Mouse (Mus musculus) limb, embryonic 11.5 days (tissue): ENCODE results near the gene Abcb5. TPM values are rescaled to one million over a fixed set of nuclear protein-coding genes. Genes with fewer than 3 reads are reported as not detected.

Experiments used
- ATAC-seq: fragments of 200-750 bp; cut with Nextera tagmentation; 2 replicates; pipeline ENCODE4 v1.8.0; 2017; ENCODE audit warnings: low read depth; ENCODE audit not compliant: insufficient number of reproducible peaks, low FRiP score, low TSS enrichment
- DNase-seq: peaks from one replicate; pipeline ENCODE4 v3.0.0-alpha.2; 2015; ENCODE audit warnings: low spot score
- H3K27ac ChIP-seq: fragments of 300-500 bp; sonication (generic); replicated peaks from 2 replicates; pipeline ENCODE4 v1.5.1; 2014; ENCODE audit warnings: low read depth, mild to moderate bottlenecking, low read length
- H3K27me3 ChIP-seq: fragments of 300-500 bp; sonication (generic); 2 replicates; pipeline ENCODE4 v1.6.1; 2014; ENCODE audit warnings: mild to moderate bottlenecking, low read length, mixed read lengths; ENCODE audit not compliant: control insufficient read depth, insufficient read depth
- H3K36me3 ChIP-seq: fragments of 300-500 bp; sonication (generic); 2 replicates; pipeline ENCODE4 v1.6.1; 2014; ENCODE audit warnings: mild to moderate bottlenecking, low read length, moderate library complexity, mixed read lengths; ENCODE audit not compliant: control insufficient read depth, insufficient read depth
- H3K4me1 ChIP-seq: fragments of 300-500 bp; sonication (generic); 2 replicates; pipeline ENCODE4 v1.6.1; 2014; ENCODE audit warnings: low read length, mixed read lengths; ENCODE audit not compliant: control insufficient read depth, insufficient read depth
- H3K4me2 ChIP-seq: fragments of 300-500 bp; sonication (generic); 2 replicates; pipeline ENCODE4 v1.6.1; 2014; ENCODE audit warnings: low read depth, mild to moderate bottlenecking, moderate library complexity; ENCODE audit not compliant: severe bottlenecking
- H3K4me3 ChIP-seq: fragments of 300-500 bp; sonication (generic); 2 replicates; pipeline ENCODE4 v1.5.1; 2014; ENCODE audit warnings: low read depth, low read length
- H3K9ac ChIP-seq: fragments of 300-500 bp; sonication (generic); 2 replicates; pipeline ENCODE4 v1.6.1; 2014; ENCODE audit warnings: mild to moderate bottlenecking, low read length
- H3K9me3 ChIP-seq: fragments of 300-500 bp; sonication (generic); 2 replicates; pipeline ENCODE4 v1.6.1; 2016; ENCODE audit warnings: low read length; ENCODE audit not compliant: control insufficient read depth
- WGBS: fragments of 180-500 bp; shearing (Covaris S2); extraction: QIAGEN DNeasy Blood & Tissue Kit; methylation state at CpG from one replicate; pipeline ENCODE4 v1.1.7; 2014; 5-methylcytosine and 5-hydroxymethylcytosine counted together
- polyA plus RNA-seq: library from polyadenylated mRNA; unstranded; fragments of >200 nt; fragmentation: Nextera tagmentation; extraction: Ambion mirVana; gene quantifications from 2 replicates; pipeline ENCODE4 v1.2.1, GENCODE M21; 2014

Abcb5 gene
- polyA plus RNA-seq, 1 experiment from 2014 or later = not detected

DNA sequence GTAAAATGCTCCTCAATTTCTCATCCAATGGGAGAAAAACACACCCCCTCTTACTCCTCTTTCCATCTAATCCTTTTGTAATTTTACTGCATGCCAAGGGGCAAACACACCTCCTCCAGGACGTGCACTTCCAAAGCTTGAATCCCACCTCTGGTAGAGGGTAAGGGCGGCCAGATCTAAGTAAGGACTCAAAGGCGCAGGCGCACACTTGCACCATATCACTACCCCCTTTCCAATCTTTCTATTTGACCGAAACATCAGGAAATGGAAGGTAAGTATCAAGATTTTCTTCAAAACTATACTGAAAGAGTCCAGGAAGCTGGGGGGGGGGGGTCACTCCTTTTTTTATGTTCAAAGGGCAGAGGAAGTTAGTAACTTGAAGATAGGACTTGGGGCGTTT is 120.0 kb downstream of the Abcb5 start, which contains the start of gene Sp8:
Gene Sp8 (plus strand): TSS at position 109 of the 400 bp plus-strand sequence.
- no peak within 1 kb of the TSS for H3K27ac ChIP-seq
- H3K27me3 ChIP-seq = peaks cover 74% of the 10 kb centered on the region
- DNase-seq = no peak
- peak within 1 kb of the TSS; percentile 87 for H3K4me2 ChIP-seq
- no peak for ATAC-seq
- peak within 1 kb of the TSS; percentile 45 for H3K4me3 ChIP-seq
- peaks cover 4% of the 10 kb centered on the region; the same call in 1 of the 2 replicates for H3K4me1 ChIP-seq
- H3K36me3 ChIP-seq = no peaks in the 10 kb centered on the region
- WGBS = 0% methylated on average over 6 of the region's 6 CpGs
- no peak within 1 kb of the TSS for H3K9ac ChIP-seq
- no peaks in the 10 kb centered on the region for H3K9me3 ChIP-seq

DNA sequence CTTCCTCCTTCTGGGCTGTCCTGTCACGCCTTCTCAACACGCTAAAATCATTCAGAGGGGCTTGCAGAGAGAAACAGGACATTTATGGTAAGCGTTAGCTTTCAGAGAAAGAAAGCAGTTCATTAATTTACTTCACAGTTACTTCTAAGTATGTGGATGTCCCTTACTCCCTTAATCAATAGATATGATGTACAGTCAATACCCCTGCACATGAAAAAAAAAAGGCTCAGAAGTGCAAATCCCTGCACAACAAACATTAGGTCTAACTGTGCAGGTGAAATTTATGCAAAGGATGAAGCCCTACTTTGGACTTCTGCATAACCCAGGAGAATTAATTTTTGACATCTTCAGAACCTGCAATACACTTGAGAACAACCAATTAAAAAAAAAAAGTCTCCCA is 120.9 kb downstream of the Abcb5 start:
- no peak overlapping the region for H3K4me3 ChIP-seq
- no peak for DNase-seq
- 4% methylated on average over 3 of the region's 3 CpGs for WGBS
- no peaks in the 10 kb centered on the region for H3K36me3 ChIP-seq
- H3K9ac ChIP-seq = no peak overlapping the region
- no peak overlapping the region for H3K27ac ChIP-seq
- H3K9me3 ChIP-seq = no peaks in the 10 kb centered on the region
- no peak for ATAC-seq
- no peak overlapping the region for H3K4me2 ChIP-seq
- peaks cover 73% of the 10 kb centered on the region for H3K27me3 ChIP-seq
- H3K4me1 ChIP-seq = peaks cover 4% of the 10 kb centered on the region; the same call in 1 of the 2 replicates

DNA sequence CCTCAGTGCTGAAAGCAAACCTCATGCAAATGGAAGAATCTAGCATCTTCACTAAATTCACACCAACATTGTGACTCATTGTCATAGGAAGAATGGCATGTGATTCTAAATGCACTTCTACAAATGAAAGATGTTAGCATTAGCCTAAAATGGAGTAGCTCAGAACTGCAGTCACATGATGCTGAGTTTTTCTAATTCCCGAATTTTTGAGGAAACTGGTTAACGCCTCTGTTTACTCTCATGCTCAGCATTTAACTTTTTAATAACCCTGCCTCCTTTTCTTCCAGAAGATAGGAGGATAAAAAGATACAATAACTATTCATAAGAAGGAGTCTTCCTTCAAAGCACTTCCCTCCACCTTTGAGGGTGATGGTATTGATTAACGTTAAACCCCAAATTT is 121.4 kb downstream of the Abcb5 start:
- H3K9me3 ChIP-seq = no peaks in the 10 kb centered on the region
- peaks cover 70% of the 10 kb centered on the region for H3K27me3 ChIP-seq
- no peak overlapping the region for H3K27ac ChIP-seq
- H3K4me3 ChIP-seq = no peak overlapping the region
- DNase-seq (no peak), ATAC-seq (no peak)
- no peak overlapping the region for H3K4me2 ChIP-seq
- H3K36me3 ChIP-seq = no peaks in the 10 kb centered on the region
- H3K9ac ChIP-seq = no peak overlapping the region
- WGBS = 8% methylated on average over 3 of the region's 3 CpGs
- peaks cover 4% of the 10 kb centered on the region; the same call in 1 of the 2 replicates for H3K4me1 ChIP-seq

DNA sequence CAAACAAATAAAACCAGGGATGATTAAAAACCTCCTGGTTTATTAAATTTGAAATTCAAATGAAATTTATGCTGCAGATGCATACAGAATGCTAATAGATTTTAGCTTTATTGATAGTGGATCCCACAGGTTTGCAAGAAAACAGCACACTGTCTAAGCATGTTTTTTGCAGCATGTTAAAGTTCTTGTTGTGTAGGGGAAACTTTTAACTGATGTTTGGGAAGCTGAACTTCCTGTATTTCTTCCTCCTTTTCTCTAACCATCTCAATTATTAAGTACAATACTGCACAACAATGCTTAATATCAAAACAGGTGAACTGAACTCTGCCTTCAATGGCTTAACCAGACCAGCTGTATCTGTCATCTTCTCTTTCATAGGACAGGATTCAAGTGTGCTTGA is 122.1 kb downstream of the Abcb5 start:
- Histone ChIP-seq H3K4me1 (peaks cover 4% of the 10 kb centered on the region; the same call in 1 of the 2 replicates), H3K4me3 (no peak overlapping the region), H3K27ac (no peak overlapping the region), H3K9me3 (no peaks in the 10 kb centered on the region), H3K4me2 (no peak overlapping the region), H3K27me3 (peaks cover 69% of the 10 kb centered on the region), H3K9ac (no peak overlapping the region), H3K36me3 (no peaks in the 10 kb centered on the region)
- ATAC-seq = no peak
- DNase-seq = no peak

DNA sequence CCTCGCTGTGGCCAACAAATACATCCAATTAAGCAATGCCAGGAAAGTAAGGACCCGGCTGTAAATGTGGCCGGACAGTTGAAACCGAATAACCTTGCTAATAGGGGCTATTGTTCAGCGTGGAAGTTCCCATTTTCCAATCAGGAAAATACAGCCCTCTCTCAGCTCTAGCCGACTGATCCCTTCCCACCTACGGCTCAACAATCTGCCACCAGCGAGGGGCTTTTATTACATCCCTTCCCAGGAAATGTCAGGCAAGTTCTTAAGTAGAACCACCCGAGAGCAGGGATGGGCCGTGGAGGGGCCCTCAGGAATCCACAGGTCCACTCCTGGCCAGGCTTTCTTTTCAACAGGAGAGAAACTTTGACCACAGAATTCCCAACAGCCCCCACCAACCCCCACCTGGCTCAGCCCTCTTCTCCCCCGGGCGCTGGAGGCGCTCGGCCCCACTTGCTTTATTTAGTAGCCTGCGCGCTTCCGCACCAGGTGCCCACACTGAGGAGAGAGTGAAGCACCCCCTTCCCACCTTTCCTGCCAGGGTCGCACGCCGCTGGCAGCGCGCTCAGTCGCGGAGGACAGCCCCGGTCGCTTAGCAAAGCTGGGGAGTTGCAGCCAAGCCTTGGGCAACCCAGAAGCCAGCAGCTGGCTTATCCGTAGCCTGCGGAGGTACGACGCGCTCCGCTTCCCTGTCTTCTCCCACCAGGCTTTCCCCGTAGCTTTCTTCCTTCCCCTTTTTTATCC is 123.4 kb downstream of the Abcb5 start:
- H3K4me3 ChIP-seq = peak overlapping the region; percentile 21; the same call in 1 of the 2 replicates
- ATAC-seq (peak; percentile 54; the same call in 1 of the 2 replicates), DNase-seq (peak; percentile 66)
- no peaks in the 10 kb centered on the region for H3K36me3 ChIP-seq
- no peak overlapping the region for H3K9ac ChIP-seq
- whole genome bisulfite sequencing = under 1% methylated on average over 33 of the region's 33 CpGs
- peaks cover 2% of the 10 kb centered on the region; the same call in 1 of the 2 replicates for H3K4me1 ChIP-seq
- no peaks in the 10 kb centered on the region for H3K9me3 ChIP-seq
- H3K27ac ChIP-seq = no peak overlapping the region
- peak overlapping the region; percentile 51 for H3K4me2 ChIP-seq
- H3K27me3 ChIP-seq = peaks cover 66% of the 10 kb centered on the region

DNA sequence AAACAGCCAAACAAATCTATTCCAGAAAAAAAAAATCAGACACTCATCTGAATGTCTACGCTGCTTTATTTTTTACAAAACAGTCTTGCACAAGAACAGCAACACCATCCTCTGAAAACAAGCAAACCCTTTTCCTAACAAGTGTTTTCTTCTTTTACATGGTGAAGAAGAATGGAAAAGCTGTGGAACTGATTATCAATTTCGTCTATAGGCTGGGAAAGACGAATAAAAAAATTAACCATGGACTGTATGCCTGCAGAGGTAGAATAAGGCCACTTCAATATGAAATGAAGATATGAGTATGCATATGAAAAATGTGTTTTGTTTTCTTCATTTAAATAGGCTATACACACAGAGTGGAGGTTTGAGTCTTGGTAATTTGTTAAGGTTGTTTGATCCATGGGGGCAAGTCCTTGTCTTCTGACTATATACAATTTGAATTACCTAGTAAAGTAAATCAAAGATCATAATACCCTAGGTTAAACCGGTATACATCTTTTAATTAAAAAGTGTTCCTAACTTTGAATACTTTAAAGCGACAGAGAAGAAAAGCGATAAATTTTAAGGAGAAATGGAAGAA is 124.2 kb downstream of the Abcb5 start:
- Histone ChIP-seq H3K4me1 (peaks cover 4% of the 10 kb centered on the region), H3K4me2 (no peak overlapping the region), H3K27me3 (peaks cover 65% of the 10 kb centered on the region), H3K9me3 (no peaks in the 10 kb centered on the region), H3K4me3 (no peak overlapping the region), H3K27ac (no peak overlapping the region), H3K36me3 (no peaks in the 10 kb centered on the region), H3K9ac (no peak overlapping the region)
- ATAC-seq (no peak), DNase-seq (no peak)
- WGBS = 9% methylated on average over 6 of the region's 6 CpGs

DNA sequence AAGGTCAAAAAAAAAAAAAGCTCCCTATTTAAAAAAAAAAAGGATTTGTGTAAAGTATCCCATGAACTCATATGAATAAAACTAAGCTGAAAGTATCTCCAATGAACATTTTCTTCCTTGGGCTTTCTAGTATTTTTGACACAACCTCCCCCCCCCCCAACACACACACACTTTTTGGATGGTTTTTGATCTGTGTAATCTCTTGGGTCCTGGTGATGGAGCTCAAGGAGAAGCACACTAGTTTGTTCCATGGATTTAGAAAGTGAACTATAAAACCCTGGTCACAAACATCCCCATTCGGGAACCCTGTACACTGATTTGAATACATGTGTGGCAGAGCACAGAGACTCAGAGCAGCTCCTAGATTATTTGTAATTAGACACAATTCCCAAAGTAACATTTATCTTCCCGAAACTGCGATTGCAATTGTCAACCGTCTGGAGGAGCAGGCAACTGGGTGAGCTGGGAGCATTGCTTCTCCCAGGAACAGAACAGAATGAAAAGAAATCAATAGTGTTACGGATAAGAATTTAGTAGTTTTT is 124.8 kb downstream of the Abcb5 start:
- Histone ChIP-seq H3K27me3 (peaks cover 65% of the 10 kb centered on the region), H3K27ac (no peak overlapping the region), H3K36me3 (no peaks in the 10 kb centered on the region), H3K4me1 (peaks cover 5% of the 10 kb centered on the region; the same call in 1 of the 2 replicates), H3K4me2 (no peak overlapping the region), H3K9ac (no peak overlapping the region), H3K4me3 (no peak overlapping the region), H3K9me3 (no peaks in the 10 kb centered on the region)
- WGBS = 6% methylated on average over 5 of the region's 5 CpGs
- ATAC-seq = no peak
- DNase-seq = no peak

DNA sequence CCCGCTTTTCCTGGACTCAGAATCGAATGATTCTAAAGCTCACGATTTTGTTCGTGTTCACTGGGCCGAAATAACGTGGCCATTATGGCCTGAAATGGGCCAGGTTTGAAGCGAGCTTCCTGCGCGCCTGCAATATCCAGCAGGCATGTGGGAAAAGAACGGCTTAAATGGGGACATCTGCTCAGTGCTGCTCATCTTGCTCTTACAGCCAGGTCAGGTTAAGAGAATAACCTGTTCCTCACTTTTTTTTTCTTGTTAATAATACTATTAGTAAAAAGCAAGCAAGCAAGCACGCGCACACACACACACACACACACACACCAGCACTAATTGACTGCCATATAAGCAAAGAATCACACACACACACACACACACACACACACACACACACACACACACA is 125.4 kb downstream of the Abcb5 start:
- H3K9me3 ChIP-seq = no peaks in the 10 kb centered on the region
- H3K36me3 ChIP-seq = no peaks in the 10 kb centered on the region
- 4% methylated on average over 11 of the region's 12 CpGs for WGBS
- no peak overlapping the region for H3K27ac ChIP-seq
- no peak overlapping the region for H3K4me3 ChIP-seq
- peaks cover 5% of the 10 kb centered on the region; the same call in 1 of the 2 replicates for H3K4me1 ChIP-seq
- DNase-seq (peak; percentile 53), ATAC-seq (no peak)
- no peak overlapping the region for H3K9ac ChIP-seq
- H3K27me3 ChIP-seq = peaks cover 65% of the 10 kb centered on the region
- no peak overlapping the region for H3K4me2 ChIP-seq
